Mouse (Mus musculus): ENCODE results near the gene Fam205a1.
"Not testable (repeated sequence)": the region's sequence is repeated elsewhere in the genome, so short reads cannot be mapped to it uniquely, and the experiment has no call there.

Fam205a1 gene

DNA sequence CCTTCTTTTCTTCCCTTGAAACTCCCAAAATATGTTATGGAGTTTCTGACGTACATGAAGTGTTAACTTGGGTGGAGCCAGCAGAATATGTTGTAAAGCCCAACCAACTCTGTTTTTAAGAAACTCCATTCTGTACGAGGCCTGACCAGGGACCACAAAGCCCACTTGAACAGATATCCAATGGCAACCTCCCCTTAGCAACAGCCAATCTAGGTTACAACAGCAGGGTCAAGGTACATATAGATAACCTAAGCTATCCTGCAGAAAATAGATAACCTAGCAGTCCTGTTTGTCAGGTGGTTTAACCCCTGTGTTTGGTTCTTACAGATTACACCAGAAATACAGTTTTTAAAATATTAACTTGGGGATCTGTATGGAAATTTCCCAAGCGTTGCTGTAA, 13.7 kb upstream of the Fam205a1 start:
- ChIA-PET POLR2A (no interaction called here), CTCF (interaction anchor here in 1 of 4 experiments (1.1 kb wide), 1 partner anchor 79 kb away, joined by 4 read pairs; no protein-coding TSS in a partner anchor)

DNA sequence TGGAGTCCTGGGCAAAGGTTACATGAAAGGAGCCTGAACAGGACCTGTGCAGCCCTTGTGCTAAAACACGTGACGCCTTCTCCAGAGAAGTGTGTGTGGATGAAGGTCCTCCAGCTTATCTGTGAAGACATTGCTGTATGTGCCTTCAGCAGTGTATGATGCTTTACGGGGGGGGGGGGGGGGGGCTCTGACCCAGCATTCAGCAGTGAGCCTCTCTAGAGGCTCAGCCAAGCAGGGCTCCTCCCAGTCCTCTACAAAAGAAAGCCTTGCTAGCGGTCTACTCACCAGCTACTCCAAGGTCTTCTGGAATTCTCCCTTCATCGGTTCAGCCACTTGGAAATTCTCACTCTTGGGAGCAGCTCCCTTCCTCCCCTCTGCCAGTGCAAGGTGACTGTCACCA, 9.8 kb upstream of the Fam205a1 start:
- CTCF ChIA-PET, POLR2A ChIA-PET: not testable (repeated sequence)

DNA sequence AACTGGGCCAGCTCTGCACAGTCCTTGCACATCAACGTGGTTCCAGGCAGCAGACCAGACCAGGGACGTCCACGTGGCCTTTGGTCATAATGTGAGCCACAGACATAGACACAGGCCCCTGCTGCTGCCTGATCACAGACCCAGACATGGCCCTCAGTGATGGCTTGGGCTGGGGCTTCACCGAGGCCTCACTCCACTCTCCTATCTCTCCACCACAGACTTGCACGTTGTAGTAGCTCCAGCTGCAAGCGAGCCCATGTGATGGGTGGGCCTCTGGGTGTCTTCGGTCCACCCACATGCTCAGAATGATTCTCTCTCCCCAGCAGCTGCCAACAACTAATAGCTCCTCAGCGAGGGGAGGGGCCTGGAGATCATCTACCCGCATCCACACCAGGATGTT, 6.8 kb upstream of the Fam205a1 start:
- POLR2A ChIA-PET, CTCF ChIA-PET: not testable (repeated sequence)

DNA sequence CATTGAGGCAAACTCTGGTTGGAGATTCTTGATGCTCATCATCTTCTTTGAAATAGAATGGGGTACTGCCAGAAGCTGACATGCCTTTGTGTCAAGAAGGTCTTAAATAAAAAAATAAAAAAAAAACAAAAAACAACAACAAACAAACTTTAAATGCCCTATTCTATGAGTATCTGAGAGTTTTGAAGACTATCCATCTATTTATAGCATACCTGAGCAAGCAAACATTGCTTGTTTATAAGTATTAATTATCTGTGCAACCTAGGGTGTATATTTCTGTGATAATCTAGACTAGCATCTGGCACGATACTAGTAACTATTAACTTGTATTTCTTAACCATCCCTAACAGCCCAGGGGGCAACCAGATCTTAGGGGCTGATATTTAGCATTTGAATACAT, 3.0 kb upstream of the Fam205a1 start, which contains the start of gene Gm12394:
TSS of gene Gm12394 (minus strand) at position 101 of the 400 bp plus-strand sequence.
- CTCF ChIA-PET, POLR2A ChIA-PET: not testable (repeated sequence)

Data from embryonic stem cell, embryonic (primary cell).